In genomic region chr9:15685215-15685614, GRCm38 (mm10) we compare ENCODE assay signal across 8 mouse cellular contexts. TPM values are rescaled to one million over a fixed set of nuclear protein-coding genes. Genes with fewer than 3 reads are reported as not detected.
DNase-seq lines count a peak whose midpoint lies in the region; ATAC-seq lines count a peak whose summit lies in the region.

No protein-coding gene starts in this region.

- no peak for ATAC-seq in heart, embryonic 11.5 days (replicated peaks; ENCODE audit: insufficient number of reproducible peaks, low FRiP score, low TSS enrichment)

- peak; percentile 83 for DNase-seq in heart, adult 11 months
- peak; percentile 66 for DNase-seq in cerebellum, adult 8-10 months
- DNase-seq in frontal cortex, postnatal 25 days (ENCODE audit: low spot score in 2 of 2), result peak; percentile 35 to 59
- DNase-seq in hindlimb bud, embryonic 11.5 days (ENCODE audit: extremely low spot score, low read depth, low spot score), result peak; percentile 72
- DNase-seq in left cerebral cortex, adult 18-20 months (ENCODE audit: low spot score in 2 of 2), result peak; percentile 74 to 78
- DNase-seq in mesoderm, embryonic 11.5 days (ENCODE audit: low read depth, low spot score), result peak; percentile 84
- DNase-seq in right cerebral cortex, postnatal 36 days (ENCODE audit: low spot score in 2 of 2), result peak; percentile 13 to 29

- no peak overlapping the region for H3K4me3 ChIP-seq in heart, embryonic 11.5 days (ENCODE audit: low read depth, low read length)

- H3K9ac ChIP-seq in heart, embryonic 11.5 days (ENCODE audit: low read depth, low read length), result no peak overlapping the region

- H3K4me1 ChIP-seq in heart, embryonic 11.5 days (ENCODE audit: control insufficient read depth, insufficient read depth, low read length), result no peaks in the 10 kb centered on the region; the same call in 1 of the 2 replicates

- H3K27ac ChIP-seq in heart, embryonic 11.5 days (ENCODE audit: low read depth, low read length), result no peak overlapping the region

- no peaks in the 10 kb centered on the region for H3K9me3 ChIP-seq in heart, embryonic 11.5 days (replicated peaks; ENCODE audit: control insufficient read depth, low read length)

- H3K27me3 ChIP-seq in heart, embryonic 11.5 days (ENCODE audit: control insufficient read depth, insufficient read depth, low read length), result no peaks in the 10 kb centered on the region

- 11% methylated on average over 4 of the region's 4 CpGs for WGBS in heart, embryonic 11.5 days (ENCODE audit: insufficient replicate concordance)

- no peaks in the 10 kb centered on the region for H3K36me3 ChIP-seq in heart, embryonic 11.5 days (ENCODE audit: control insufficient read depth, insufficient read depth, low read length)

- no peak overlapping the region for H3K4me2 ChIP-seq in heart, embryonic 11.5 days

RNA-seq across cellular contexts. Expression of gene Slc36a4, which starts 24.3 kb away (rescaled TPM):
- polyA plus RNA-seq in heart, embryonic 11.5 days (2014; fragmentation: Nextera tagmentation; extraction: Ambion mirVana), result 11.4 and 12.6 TPM in 2 replicates
- 10 to 100 TPM; 48.9 to 49.5 TPM for total RNA-seq in left cerebral cortex, adult 18-20 months (2021)

RNA-seq across cellular contexts. Expression of gene Deup1, which starts 57.5 kb away (rescaled TPM):
- polyA plus RNA-seq in heart, embryonic 11.5 days (2014; fragmentation: Nextera tagmentation; extraction: Ambion mirVana), result 0.13 and 0.15 TPM in 2 replicates
- under 1 TPM; 0.16 to 0.23 TPM for total RNA-seq in left cerebral cortex, adult 18-20 months (2021)

Comparison
In these comparisons a context has a peak if more than half of its experiments do, and no peak if none do; other contexts are left out.
1. DNase-seq: peak in every context shown above with its lines; median percentile 84 in mesoderm, embryonic 11.5 days; 83 in heart, adult 11 months; 76 in left cerebral cortex, adult 18-20 months; 72 in hindlimb bud, embryonic 11.5 days; 66 in cerebellum, adult 8-10 months; 47 in frontal cortex, postnatal 25 days; 21 in right cerebral cortex, postnatal 36 days.